Mouse (Mus musculus): ENCODE results near the gene Zfp511. TPM values are rescaled to one million over a fixed set of nuclear protein-coding genes. Genes with fewer than 3 reads are reported as not detected.

Zfp511 gene
- total RNA-seq (2021): 1 to 10 TPM; 7.5 to 8.4 TPM
- long read RNA-seq, experiment 1, transcript Zfp511-201 (6 exons, 1,076 nt): major isoform, 9 of 12 reads
- long read RNA-seq, experiment 1, partial matches to known transcripts: 1 of 12 reads
- long read RNA-seq, experiment 1, other reads (novel, unspliced or antisense): 2 of 12 reads
- long read RNA-seq, experiment 2, transcript Zfp511-201 (6 exons, 1,076 nt): major isoform, 5 of 7 reads
- long read RNA-seq, experiment 2, partial matches to known transcripts: 0 of 7 reads
- long read RNA-seq, experiment 2, other reads (novel, unspliced or antisense): 2 of 7 reads

DNA sequence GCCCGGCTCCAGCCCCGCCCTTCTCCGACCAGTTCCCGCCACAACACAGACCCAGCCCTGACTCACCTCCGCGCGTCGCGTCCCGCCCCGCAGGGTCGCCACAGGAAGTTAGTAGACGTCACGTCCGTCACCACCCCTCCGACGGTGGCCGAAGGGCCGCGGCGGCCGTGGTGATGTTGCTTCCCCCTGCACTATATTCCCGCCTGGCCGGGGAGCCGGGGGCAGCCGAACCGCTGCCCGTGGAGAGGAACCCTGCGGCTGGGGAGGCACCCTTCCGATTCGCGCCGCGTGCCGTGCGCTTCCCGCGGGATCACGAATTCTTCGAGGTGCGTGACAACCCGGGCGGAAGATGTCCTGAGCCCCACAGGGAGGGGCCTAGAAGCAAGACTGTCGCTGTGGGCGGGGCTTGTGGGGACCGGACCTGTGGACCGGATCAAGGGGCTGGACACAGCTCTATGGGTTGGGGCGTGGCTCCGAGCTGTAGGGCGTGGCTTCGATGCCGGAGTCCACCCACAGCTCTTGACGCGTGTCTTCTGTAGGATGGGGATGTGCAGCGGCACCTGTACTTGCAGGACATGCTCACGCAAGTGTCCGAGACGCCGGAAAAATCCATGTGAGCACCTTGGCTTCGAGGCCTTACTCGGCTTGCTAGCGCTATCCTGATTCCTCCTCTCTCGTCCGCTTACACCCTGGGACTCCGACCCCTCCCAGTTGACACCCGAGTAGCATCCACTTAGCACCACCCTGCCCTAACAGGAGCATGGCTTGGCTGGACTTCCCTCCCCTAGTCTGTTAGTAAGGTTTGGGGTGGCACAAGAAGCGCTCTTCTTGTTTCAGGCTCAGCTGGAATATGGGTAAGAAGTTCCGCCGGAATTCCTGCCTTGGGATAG lies at the start of gene Zfp511, which contains the start of gene Tubgcp2:
Gene Zfp511, plus strand, starts transcription at position 111 of the 890 bp plus-strand sequence.
Gene Tubgcp2, minus strand, starts transcription at position 389 of the 890 bp plus-strand sequence.
- DNase-seq: peak; percentile 97 to 98

- no peak for DNase-seq
These were observed 47.9 kb upstream of the Zfp511 start for GRCm38 (mm10) chr7:139988272-139988671.

GRCm38 (mm10) chr7:139990864-139991394 lies 45.3 kb upstream of the Zfp511 start:
- no peak for DNase-seq

DNA sequence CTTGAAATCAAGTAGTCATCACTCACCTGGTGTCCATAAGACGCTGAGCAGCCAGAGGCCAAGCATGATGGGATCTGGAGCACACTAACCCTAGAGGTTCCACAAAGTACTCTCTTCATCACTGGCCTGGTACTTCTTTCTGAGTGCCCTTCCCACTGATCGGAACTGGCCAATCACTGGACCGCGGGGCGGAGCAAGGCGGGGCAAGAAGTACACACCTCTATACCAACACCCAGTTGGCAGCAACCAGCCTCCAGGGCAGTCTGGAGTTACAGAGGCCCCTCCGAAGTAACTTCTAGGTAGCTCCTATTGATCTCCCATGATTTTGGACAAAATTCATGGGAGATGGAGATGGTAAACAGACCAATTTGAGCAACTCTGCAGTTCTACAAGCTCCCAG lies 43.8 kb upstream of the Zfp511 start, which contains the start of gene Adam8:
Gene Adam8, minus strand, starts transcription at position 157 of the 400 bp plus-strand sequence.
- no peak for DNase-seq

DNA sequence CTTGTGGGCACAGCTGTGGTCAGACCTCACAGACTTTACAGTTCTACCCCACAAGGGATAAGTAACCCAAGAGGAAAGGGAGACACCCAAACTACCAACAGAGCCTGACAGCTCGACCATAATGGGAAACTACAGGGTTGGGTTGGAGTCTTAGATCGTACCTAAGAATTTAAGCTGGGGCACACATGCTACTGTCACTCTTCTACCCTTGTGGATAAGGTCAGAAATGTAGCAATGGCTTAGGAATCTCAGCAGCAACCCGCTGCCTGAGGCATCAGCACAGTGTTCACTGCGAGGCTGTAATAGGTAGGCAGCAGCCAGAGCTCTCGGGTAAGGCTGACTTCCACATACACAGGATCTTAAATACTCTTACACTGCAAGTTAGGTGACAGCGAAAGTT lies 42.7 kb upstream of the Zfp511 start:
- DNase-seq: no peak

- DNase-seq: no peak
These were observed 42.0 kb upstream of the Zfp511 start for GRCm38 (mm10) chr7:139994202-139994601.

- peak; percentile 44 to 76 for DNase-seq
These were observed 41.5 kb upstream of the Zfp511 start for GRCm38 (mm10) chr7:139994676-139995075.

- no peak for DNase-seq
These were observed 37.4 kb upstream of the Zfp511 start for GRCm38 (mm10) chr7:139998691-139999350.

GRCm38 (mm10) chr7:140001086-140001740 lies 35.0 kb upstream of the Zfp511 start:
- DNase-seq: no peak

DNA sequence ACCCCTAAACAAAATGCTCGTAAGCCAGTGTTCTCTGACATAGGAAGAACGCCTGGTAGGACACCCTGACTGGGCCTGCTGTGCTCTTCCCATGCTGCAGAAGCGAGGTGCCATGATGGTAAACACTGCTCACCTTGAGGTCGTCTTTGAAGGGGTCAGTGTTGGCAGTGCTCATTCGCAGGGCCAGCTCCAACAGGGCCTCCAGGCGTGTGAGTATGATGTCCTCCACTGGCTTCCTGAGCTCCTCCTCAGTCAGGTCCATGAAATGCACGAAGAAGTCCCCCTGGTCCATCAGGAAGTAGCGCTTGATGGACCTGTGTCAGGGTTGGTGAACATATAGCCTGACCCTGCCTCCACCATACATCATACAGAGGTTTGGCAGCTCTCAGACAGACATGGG lies 31.5 kb upstream of the Zfp511 start:
- DNase-seq: no peak

GRCm38 (mm10) chr7:140006861-140007611 lies 29.2 kb upstream of the Zfp511 start:
- DNase-seq: no peak

GRCm38 (mm10) chr7:140007781-140008180 lies 28.4 kb upstream of the Zfp511 start:
- no peak for DNase-seq

GRCm38 (mm10) chr7:140011336-140011735 lies 24.9 kb upstream of the Zfp511 start:
- DNase-seq: no peak

GRCm38 (mm10) chr7:140031771-140032170 lies 4.4 kb upstream of the Zfp511 start:
- DNase-seq: no peak

GRCm38 (mm10) chr7:140032366-140032765 lies 3.8 kb upstream of the Zfp511 start:
- no peak for DNase-seq

GRCm38 (mm10) chr7:140033386-140033785 lies 2.8 kb upstream of the Zfp511 start:
- DNase-seq: no peak

- no peak for DNase-seq
These were observed 735 bp upstream of the Zfp511 start for GRCm38 (mm10) chr7:140035456-140035855.

- no peak for DNase-seq
These were observed 972 bp downstream of the Zfp511 start for GRCm38 (mm10) chr7:140037171-140037555.

DNA sequence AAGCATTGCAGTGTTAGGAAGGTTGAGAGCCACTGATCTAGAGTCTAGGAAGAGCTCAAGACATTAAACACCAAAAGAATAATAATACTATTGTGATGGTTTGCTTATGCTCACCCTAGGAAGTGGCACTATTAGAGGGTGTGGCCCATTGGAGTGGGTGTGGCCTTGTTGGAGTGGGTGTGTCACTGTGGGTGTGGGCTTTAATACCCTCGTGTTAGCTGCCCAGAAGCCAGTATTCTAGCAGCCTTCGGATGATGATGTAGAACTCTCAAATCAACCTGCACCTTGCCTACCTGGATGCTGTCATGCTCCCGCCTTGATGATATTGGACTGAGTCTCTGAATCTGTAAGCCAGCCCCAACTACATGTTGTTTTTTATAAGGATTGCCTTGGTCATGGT lies 6.5 kb downstream of the Zfp511 start:
- no peak for DNase-seq

- DNase-seq: no peak
These were observed 9.4 kb downstream of the Zfp511 start for GRCm38 (mm10) chr7:140045546-140045945.

GRCm38 (mm10) chr7:140047811-140048311 lies 11.7 kb downstream of the Zfp511 start:
- DNase-seq: peak in 1 of 2 experiments; percentile 23

Data from heart, adult 18-20 months (tissue).